Mouse (Mus musculus) hematopoietic multipotent progenitor cell, adult 10-12 weeks (in vitro differentiated cells): Measurements from ENCODE around the gene Chid1. TPM values are rescaled to one million over a fixed set of nuclear protein-coding genes. Genes with fewer than 3 reads are reported as not detected.

ENCODE experiments used
- polyA plus RNA-seq: library from polyadenylated mRNA; stranded (reverse); fragments of >175 nt; gene quantifications from 2 replicates; pipeline ENCODE4 v1.2.3, GENCODE M21; 2012; ENCODE audit warnings: low replicate concordance

Gene Chid1
- 11.4 and 11.9 TPM in 2 replicates for polyA plus RNA-seq

DNA sequence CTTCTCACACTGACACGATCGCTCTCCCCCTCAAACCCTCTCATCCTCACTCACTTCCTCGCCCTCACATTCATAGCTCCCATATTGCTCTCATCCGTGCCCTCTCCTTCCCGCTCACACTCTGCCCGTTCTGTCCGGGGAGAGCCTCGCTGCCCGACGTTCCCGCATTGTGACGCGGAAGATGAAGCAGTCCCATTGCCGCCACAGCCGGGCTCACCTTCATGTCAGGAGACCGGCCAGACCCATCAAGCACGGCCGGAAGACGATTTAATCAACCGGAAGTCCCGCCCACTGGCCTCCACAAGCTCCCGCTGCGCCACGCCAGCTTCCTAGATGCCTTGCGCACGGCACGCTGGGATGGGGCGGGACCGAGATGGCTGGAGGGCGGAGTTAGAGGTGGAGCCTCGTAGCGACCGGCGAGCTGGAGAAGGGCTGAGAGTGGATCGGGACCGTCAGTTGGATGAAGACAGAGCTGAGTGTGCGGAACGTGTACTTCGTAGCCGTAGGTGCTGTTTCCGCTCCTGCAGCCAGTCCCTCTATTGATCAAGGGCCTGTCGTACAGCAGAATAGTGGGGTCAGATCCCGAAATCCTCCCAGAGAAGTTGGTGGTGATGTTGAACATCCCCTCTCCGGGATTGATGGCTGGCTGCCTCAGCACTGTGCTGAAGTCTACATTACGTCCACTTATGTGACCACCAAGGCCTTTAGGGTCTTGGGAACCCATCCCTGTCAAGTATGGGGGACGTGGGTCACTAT, at the start of gene Chid1:
Gene Chid1 (minus strand): TSS at position 302 of the 756 bp plus-strand sequence.

DNA sequence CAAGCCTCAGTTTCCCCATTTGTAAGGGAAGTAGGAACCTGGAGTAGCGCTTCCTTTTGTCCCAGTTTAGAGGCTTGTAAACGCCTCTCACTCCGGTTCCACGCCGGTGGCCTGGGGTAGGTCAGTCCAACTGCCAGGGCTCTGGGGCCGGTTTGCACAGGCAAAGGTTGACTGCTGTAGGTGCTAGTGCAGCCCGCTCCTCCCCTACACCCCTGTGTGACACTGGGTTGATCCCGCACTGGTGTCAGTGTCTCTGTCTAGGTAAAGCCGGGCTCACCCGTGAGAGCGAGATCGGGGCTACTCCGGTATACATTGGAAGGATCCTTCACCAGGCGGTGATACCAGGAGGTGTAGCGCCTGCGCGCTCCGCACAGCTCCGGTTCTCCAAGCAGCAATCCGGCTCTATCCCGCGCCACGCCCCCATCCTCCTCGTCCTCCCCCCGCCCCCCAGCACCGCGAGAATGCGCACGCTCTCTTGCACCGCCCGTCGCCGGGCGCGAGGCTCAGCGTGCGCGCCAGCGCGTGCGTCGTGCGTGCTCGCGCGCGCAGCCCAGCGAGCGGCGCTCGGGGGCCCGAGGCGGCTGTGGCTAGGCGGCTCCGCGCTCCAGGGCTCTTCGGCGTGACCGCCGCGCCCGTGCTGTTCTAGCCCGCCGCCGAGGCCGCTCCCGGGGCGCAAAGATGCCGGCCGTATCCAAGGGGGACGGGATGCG, 22.2 kb upstream of the Chid1 start, which contains the start of gene Ap2a2:
Gene Ap2a2 (plus strand): TSS at position 492 of the 710 bp plus-strand sequence.

DNA sequence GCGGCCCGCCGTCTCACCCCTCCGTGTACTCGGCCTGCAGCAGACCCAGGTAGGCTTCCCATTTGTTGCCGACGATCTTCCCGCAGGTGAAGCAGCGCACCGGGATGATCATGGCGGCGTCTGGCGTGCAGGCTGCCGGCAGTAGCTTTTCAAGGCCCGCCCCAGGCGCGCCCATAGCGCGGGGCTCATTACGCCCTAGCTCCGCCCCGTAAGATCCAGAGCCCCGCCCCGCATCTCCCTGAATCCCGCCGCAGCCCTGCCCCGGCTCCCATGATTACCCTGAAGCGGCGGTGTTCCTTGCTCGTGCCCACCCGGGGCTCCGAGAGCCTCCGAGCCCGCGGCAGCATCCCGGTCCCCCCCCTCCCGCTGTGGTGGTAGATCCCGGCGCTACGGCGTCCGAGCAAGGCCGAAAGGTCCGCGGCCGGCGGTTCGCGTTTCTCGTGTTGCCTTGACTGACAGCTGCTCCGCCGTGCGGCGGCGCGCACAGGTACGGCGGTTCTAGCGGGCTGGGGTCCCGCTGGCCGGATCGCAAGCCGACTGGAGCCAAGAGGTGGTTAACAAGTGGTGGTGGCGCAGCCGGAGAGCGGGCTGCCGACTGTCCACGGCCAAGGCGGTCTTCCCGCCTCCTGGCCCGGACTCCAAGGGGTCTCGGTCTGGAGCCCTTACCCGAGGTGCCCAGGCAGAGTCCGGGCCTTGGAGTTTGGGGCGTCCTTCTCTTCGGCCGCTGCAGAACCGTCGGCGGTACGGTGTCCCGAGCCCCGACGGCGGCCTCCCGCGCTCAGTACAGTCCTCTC, 64.4 kb downstream of the Chid1 start, which contains the start of the genes Polr2l and Tspan4:
Gene Polr2l (minus strand): TSS at position 122 of the 794 bp plus-strand sequence.
Gene Tspan4 (plus strand): TSS at position 230 of the 794 bp plus-strand sequence.

DNA sequence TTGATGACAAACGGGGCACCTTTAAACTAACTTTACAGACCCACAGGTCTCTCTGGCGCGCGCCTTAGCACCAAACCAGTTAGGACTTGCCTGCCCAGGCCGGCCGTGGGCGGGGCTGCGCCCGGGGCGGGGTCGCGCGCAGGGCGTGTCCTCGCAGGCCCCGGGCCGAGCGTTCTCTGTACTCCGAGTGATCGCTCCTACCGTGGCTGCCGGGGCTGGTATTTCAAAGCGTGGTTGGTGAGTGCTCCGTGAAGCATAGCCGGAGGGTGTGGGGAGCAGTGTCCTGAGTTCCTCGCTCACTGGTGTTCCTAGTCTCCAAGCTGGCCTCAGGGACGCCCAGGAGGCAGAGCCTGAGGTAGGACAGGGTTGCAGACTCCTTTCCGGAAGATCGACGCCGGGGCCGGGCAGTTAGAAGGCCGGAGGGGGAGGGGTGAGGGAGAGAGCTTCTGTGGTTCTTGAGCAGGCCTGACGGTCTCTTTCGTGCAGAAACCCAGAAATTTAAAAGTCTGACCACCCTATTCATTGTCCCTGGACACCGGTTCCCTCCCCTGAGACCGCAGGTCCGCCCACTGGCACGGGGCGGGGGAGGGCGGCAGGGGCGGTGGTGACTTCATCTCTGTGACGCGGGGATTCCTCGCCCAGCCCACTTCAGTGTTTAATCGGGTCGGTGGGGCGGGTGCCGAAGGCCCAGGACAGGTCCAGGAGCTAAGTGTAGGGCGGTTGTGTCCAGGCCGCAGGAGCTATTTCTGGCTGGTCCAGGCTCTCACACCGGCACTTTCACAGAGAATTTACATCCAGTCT, 72.2 kb downstream of the Chid1 start, which contains the start of gene Cd151:
Gene Cd151 (plus strand): TSS at position 163 of the 801 bp plus-strand sequence.

DNA sequence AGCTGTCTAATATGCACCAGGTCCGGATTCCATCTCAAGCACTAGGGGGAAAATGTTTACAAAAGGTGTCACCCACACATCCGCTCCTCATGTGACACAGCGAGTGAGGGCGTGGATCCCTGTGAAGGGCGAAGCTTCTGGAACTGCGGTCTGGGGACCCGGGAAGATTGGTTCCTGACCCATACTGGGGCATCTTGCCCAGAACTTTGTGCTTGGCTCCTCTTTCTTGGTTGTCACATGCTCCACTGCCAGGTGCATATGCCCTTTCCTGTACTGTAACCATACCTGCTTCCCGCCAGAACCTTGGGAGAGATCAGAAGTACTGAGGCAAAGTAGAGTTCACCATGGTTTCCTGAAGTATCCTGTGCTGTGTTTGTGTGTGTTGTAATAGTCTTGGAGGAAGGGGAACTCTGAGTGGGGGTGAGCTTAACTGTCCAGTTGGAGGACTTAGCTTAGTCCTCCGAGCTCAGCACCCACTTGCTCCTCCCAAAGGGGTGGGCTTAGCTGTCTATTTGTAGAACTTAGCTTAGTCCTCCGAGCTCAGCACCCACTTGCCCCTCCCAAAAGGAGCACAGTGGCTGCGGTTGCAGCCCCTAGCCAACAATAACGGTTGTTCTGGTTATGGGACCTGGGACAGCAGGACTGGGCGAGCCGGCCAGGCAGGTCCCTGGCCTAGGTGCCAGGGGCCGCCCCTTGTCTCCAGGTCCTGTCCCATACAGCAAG, 79.1 kb downstream of the Chid1 start, which contains the start of gene Cracr2b:
Gene Cracr2b (plus strand): TSS at position 704 of the 723 bp plus-strand sequence.

DNA sequence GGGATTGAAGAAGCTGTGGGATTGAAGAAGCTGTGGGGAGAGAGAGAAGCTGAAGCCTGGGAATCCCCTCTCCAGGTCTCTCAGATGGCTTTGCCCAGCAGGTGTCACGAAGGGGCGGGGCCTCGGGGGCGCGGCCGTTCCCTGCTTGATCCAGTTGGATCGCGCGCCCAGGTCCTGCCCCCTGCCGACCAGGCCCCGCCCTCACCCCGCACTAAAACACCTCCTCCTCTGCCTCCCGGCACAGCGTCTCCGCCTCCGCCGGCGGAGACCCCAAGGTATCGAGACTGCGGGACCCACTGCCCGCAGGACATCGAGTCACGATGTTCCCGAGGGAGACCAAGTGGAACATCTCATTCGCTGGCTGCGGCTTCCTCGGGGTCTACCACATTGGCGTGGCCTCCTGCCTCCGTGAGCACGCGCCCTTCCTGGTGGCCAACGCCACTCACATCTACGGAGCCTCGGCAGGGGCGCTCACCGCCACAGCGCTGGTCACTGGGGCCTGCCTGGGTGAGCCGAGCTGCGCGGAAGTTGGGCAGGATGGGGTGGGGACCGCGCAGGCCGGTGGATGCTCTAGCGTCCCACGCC, 84.6 kb downstream of the Chid1 start, which contains the start of gene Pnpla2:
Gene Pnpla2 (plus strand): TSS at position 232 of the 585 bp plus-strand sequence.

DNA sequence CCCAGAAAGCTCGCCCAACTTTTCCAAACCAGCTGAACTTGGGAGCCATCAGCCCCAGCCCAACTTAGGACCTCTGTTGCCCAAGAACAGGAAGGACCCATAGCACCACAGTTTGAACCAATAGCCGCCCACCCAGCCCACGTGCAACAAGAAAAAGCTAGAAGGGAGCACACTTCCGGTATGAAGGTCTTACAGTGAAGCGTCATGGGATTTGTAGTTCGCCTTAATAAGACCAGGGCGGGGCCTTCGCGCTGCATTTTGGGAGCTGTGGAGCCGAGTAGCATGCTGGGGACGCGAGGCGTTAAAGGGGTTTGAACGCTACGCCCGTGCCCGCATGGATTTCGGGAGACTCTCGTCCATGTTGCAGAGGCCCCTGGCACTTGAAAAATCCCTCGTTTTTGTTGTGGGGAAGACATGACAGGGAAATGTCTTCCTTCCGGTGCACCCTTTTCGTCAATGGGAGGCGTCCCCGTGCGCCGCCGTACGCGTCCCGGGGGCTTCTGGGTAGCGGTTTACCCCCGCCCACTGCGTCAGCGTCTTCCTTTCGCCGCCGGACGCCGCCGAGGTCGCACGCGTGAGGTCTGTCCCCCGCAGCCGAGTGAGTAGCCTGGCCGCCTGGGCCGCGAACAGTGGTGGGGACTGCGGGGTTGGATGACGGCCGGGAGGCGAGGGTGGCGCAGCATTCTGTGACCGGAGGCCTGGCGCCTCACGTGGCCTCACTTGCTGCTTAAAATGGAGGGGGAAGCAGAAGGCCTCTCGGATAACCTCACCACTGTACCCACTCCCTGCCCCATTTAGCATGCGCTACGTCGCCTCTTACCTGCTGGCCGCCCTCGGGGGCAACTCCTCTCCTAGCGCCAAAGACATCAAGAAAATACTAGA, 92.3 kb downstream of the Chid1 start, which contains the start of gene Rplp2:
Gene Rplp2 (plus strand): TSS at position 261 of the 882 bp plus-strand sequence.

DNA sequence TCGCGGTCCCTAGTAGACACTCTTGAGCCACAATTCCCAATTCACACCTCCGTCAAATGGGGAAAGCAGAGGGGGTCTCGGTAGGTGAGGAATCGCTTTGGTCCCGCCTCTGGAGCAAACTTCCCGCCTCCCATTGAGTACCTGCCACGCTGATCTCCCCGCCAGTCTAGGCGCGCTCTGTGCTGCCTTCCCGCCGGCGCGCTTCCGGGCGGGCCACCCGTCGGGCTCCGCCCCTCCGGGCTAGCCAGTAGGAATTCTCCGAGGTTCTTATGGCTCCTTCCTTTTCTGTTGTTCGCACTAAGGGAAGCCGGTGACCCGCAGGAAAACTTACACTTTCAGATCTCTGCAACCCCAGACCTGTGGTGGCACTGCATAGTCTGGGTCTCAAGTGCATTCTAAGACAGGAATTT, 95.8 kb downstream of the Chid1 start, which contains the start of gene Pidd1:
Gene Pidd1 (minus strand): TSS at position 198 of the 410 bp plus-strand sequence.

Other genes with a start within 250 kb of the Chid1 start
- 0.11 TPM in 1 of 2 replicates, not detected in the other for gene Drd4, start 247.9 kb downstream of the Chid1 start, polyA plus RNA-seq
- 16.9 and 54.5 TPM in 2 replicates for gene Deaf1, start 212.2 kb downstream of the Chid1 start, polyA plus RNA-seq
- 23.7 and 40.6 TPM in 2 replicates for gene Tmem80, start 212.1 kb downstream of the Chid1 start, polyA plus RNA-seq
- gene Eps8l2, start 201.0 kb downstream of the Chid1 start, polyA plus RNA-seq: 0.34 and 0.65 TPM in 2 replicates
- 33.5 and 307 TPM in 2 replicates for gene Taldo1, start 147.7 kb downstream of the Chid1 start, polyA plus RNA-seq
- gene Gatd1, start 125.7 kb downstream of the Chid1 start, polyA plus RNA-seq: 9.9 and 18.8 TPM in 2 replicates
- 0.10 TPM in 1 of 2 replicates, not detected in the other for gene Cend1, start 110.4 kb downstream of the Chid1 start, polyA plus RNA-seq
- 66.0 and 111 TPM in 2 replicates for gene Slc25a22, start 102.0 kb downstream of the Chid1 start, polyA plus RNA-seq
- gene Pidd1, start 95.8 kb downstream of the Chid1 start, polyA plus RNA-seq: 11.3 and 32.9 TPM in 2 replicates
- 3,922 and 5,182 TPM in 2 replicates for gene Rplp2, start 92.5 kb downstream of the Chid1 start, polyA plus RNA-seq
- gene Pnpla2, start 84.7 kb downstream of the Chid1 start, polyA plus RNA-seq: 122 and 166 TPM in 2 replicates
- 4.4 and 5.5 TPM in 2 replicates for gene Cracr2b, start 78.8 kb downstream of the Chid1 start, polyA plus RNA-seq
- 7.4 and 23.0 TPM in 2 replicates for gene Cd151, start 72.5 kb downstream of the Chid1 start, polyA plus RNA-seq
- 22.1 and 24.5 TPM in 2 replicates for gene Polr2l, start 64.7 kb downstream of the Chid1 start, polyA plus RNA-seq
- 5.9 and 14.9 TPM in 2 replicates for gene Tspan4, start 64.6 kb downstream of the Chid1 start, polyA plus RNA-seq
- gene Ap2a2, start 22.3 kb upstream of the Chid1 start, polyA plus RNA-seq: 28.5 and 29.5 TPM in 2 replicates
- gene Muc6, start 115.5 kb upstream of the Chid1 start, polyA plus RNA-seq: 0.01 TPM in 2 replicates
- 0.03 and 0.10 TPM in 2 replicates for gene Muc2, start 150.5 kb upstream of the Chid1 start, polyA plus RNA-seq
- 0.02 TPM in 1 of 2 replicates, not detected in the other for gene Muc5ac, start 249.1 kb upstream of the Chid1 start, polyA plus RNA-seq